Mouse (Mus musculus) G1E-ER4 (cell line): ENCODE results near the gene E030018B13Rik. TPM values are rescaled to one million over a fixed set of nuclear protein-coding genes. Genes with fewer than 3 reads are reported as not detected.

Experiments
- GATA1 ChIP-seq: IDR thresholded peaks from one replicate; pipeline ENCODE4 v1.8.0; 2012; ENCODE audit warnings: low read length, inconsistent platforms
- polyA plus RNA-seq: library from polyadenylated mRNA; stranded (reverse); fragments of >175 nt; gene quantifications from 2 replicates; pipeline ENCODE4 v1.2.3, GENCODE M21; 2012

The E030018B13Rik gene
- polyA plus RNA-seq, 1 experiment, result not detected

GRCm38 (mm10) chr7:63908496-63909285 lies 8.0 kb upstream of the E030018B13Rik start:
- no peak for TF ChIP-seq GATA1

- no peak for TF ChIP-seq GATA1
These were observed 6.4 kb upstream of the E030018B13Rik start for GRCm38 (mm10) chr7:63910225-63910624.

DNA sequence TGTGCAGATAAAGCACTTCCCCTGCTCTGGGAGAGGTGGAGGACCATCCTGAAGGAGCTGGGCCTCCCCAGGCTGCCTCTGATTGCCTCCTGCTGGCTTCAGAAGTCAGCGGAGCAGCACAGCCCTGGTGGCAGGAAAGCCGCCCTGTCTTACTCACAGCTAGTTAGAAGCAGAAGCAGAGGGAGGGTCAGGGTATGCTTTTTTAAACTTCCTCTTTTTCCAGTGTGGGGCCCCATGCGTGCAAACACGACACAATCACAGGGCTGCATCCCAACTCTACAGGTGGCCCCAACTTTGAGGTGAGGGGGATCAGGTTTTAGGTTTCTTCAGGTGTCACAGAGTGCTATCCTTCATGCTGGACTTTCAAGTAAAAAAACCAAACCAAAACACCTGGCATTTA lies 5.7 kb upstream of the E030018B13Rik start:
- no peak for TF ChIP-seq GATA1

DNA sequence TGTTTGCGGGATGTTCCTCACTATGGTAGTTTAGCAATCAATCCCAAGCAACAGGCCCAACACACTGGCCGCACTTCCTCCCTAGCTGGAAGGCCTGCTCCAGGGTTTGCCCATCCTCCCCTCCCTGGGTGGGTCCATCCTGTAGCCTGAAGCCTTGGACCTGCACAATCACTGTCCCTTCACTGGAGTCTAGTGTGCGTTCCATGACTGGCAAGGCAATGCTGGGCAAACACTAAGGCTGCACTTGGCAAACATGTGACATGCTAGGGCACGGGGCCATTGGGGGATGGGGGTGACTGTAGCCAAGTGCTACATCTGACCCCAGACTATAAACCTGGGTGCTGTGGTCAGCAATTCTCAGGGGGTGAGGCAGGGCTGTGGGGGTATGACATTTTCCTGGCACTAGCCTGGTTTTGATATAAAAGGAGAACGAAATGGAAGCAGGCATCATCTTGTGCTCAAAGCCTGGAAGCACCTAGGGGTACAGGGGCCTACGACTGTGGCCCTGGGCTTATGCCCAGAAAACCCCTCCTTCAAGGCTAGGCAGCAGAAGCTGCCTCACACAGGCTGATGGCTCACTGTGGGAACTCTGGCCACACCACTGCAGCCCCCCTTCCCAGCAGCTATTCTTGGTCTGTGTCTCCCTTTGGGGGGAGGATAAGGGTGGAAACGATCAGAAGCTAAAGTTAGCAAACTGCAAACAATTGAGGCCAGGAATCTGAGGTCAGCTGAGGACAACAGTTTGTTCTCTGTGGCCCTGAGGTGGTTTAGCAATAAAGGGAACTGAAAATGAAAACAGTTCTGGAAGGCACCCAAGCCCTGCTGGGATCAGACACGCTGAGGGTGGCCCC lies 5.0 kb upstream of the E030018B13Rik start:
- no peak for TF ChIP-seq GATA1

GRCm38 (mm10) chr7:63912234-63912810 lies 4.3 kb upstream of the E030018B13Rik start:
- no peak for TF ChIP-seq GATA1

DNA sequence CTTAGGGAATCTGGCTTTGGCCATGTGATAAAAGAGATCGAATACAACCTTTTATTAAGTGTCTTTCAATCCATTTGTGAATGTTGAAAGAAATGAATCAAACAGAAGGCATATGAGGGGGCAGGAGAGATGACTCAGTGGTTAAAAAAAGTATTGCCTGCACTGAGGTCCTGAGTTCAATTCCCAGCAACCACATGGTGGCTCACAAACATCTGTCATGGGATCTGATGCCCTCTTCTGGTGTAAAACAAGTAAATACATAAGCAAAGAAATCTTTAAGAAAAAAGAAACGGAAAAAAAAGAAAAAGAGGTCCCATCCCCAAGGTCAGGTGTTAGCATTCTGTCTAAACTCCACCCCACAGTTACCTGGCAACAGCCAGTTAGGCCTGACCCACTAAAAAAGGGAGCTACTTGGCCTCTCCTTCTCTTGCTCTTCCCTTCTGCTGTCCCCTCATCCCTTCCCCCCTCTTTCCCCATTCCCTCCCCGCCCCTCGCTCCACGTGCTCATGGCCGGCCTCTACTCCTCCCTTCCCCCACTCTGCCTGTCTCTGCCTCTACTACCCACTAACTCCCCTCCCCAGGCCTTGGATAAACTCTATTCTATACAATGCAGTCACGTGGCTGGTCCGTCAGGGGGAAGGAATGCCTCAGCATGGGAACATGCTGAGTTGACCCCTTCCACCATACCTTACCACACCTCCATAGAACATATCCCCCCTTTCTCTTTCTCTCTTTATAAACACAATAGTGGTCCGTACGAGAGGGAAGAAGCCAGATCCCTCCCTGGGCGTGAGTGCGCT lies 3.5 kb upstream of the E030018B13Rik start:
- TF ChIP-seq GATA1, result no peak

DNA sequence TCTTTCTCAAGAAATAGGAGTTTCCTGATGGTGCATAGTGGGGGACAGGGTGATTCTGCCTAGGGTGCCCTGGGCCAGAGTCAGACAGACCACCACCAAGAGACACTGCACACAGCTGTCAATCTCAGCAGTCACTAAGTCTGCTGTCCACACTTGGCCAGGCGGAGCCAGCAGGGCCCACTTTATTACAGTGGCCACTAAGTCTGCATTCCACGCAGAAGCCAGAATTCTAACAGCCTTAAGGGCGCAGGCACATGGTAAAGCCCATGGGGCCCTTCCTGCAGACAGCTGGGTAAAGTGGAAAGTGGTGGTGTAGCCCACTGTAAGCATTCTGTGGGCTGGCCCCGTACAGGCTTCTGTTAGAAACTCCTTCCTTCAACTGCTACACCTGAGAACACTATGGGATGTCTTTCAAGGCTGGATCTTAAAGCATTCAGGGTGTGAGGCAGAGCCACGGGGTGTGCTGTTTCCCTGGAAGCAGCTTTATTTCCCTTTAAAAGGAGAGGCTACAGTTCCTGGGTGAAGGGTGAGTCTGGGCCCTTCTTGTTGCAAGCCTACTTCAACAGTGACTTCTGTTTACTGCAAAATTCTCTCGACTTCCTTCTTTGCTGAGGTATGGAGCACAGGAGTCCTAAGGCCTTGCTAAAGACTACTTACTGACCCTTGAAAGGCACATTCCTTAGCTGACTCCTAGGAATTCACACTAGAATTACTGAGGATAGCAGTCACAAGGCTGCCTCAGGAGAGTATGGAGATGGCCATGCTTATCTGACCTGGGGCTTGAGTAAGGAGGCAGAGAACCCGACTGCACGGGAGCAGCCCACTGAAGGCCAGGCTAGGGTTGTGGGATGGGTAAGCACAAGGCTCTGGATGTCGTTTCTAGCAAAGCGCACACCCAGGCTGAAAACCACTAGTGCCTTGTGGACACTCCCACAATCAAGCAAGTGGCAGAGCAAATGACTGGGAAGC lies 2.6 kb upstream of the E030018B13Rik start:
- no peak for TF ChIP-seq GATA1

DNA sequence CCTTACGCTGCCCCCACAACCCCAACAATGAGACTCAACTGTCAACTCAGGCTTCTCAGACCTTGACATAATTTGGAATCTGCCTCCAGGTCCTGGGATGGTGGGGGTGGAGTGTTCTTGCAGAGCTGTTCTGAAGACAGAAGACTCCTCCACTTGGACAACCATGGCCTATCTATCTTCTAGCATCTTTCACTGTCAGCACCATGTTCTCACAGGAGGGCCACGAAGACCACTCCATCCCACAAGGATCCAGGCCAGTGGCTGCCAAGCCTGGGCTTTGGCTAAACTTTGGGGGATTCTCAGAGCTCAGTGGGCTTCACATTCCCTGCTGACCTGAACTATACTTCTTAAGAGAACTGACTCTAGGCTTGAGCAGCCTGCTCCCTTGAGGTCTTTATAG lies 1.8 kb upstream of the E030018B13Rik start:
- TF ChIP-seq GATA1, result no peak

DNA sequence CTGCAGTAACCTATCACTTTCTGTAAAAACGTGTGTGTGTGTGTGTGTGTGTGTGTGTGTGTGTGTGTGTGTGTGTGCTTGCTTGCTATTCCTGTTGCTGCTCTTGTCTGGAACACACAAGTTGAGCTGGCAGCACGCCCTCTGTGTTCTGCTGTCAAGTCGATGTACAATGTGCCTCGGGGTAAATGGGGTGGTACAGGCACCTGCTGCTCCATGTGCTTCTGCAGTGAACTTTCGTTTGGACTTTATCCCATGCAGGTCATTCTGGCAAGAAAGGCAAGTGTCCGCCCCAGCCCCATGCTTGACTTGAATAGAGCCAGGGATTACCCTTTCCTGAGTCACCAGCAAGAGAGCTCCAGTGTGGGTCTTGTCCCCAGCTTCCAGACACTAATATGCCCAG lies 1.0 kb downstream of the E030018B13Rik start:
- TF ChIP-seq GATA1, result no peak

GRCm38 (mm10) chr7:63918771-63919768 lies 2.4 kb downstream of the E030018B13Rik start:
- TF ChIP-seq GATA1, result no peak

DNA sequence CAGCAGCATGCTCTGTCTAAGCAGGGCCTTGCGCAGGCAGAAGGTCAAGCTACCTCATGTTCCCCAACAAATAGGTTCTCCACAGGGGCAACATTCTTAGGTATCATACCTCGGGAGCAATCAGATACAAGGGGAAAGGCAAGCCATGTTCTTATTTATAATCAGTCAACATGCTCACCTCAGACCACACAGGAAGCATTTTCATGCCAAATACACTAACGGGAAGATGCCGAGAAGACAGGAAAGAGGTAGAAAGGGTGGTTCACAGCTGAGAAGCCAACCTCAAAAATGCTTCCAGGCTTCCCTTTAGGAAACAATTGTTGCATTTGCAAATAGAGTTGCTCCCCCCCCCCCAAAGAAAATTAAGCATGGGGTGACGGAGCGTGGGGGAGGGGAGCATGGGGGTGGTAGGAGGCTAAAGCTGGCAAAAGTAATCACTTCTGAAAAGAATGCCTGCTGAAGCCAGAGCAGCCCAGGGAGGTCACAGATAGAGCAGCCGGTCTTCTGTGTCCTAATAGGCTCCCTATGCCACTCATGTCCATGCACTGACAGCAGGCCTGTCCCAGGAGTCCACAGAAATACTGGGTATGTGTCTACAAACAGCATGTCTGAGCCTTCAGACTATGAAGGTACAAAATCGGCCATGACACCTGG lies 5.4 kb downstream of the E030018B13Rik start:
- TF ChIP-seq GATA1, result no peak

- TF ChIP-seq GATA1, result peak; percentile 66
These were observed 5.9 kb downstream of the E030018B13Rik start for GRCm38 (mm10) chr7:63922571-63922970.
